Mouse (Mus musculus): Measurements from ENCODE around the gene Sphk2.
"Not testable (repeated sequence)": the region's sequence is repeated elsewhere in the genome, so short reads cannot be mapped to it uniquely, and the experiment has no call there.

Gene Sphk2

DNA sequence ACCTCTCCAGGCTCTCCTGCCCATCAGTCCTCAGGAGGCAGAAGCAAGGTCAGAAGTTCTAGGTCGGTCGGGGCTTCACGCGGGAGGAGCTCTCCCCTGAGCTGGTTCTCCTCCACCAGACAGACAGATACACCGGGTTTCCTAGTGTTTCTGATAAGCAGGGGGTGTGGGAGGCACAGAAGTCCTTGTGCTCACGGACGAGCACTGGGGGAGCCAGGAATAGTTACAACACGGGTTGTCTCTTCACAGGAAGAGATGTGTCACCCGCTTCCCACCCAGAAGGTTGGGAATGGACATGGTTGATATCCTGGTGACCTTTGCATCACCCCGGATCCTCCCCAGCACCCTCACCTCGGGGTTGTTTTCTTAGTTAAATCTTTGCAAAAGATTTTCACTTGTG lies 28.0 kb downstream of the Sphk2 start:
- no peak for DNase-seq

DNA sequence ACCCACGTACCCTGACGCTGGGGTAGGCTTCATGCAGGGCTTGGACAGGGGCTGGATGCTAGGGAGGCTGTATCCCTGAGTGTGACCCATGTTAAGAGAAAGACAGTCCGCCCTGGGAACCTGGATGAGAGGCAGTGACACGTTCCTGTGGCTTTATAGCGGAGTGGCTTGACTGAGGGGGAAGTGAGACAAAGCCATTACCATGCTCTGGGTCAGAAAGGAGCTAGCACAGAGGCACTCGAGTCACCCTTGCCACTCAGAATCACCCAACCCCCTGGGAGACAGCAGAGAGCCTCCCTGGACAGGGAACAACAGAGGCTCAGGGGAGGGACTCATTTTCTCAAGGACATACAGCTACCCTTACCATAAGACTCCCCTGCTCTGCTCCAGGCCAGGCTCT lies 28.7 kb downstream of the Sphk2 start:
- DNase-seq: no peak

DNA sequence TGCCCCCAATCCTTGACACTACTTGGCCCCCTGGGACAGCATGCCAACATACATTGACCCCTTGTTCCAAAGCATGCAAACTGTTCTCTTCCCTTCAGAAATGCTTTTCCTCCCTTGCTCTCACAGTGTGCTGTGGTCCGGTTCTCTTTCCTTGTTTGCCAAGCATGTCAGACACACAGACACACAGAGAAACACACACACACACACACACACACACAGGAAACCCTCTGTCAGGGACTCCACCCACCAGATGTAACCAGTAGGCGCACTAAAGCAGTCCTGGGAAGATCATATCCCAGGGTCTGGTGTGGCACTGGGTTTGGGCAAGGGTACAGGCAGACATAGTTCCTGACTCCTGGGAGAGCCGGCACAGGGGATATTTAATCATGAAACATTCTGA lies 31.0 kb downstream of the Sphk2 start:
- no peak for DNase-seq

DNA sequence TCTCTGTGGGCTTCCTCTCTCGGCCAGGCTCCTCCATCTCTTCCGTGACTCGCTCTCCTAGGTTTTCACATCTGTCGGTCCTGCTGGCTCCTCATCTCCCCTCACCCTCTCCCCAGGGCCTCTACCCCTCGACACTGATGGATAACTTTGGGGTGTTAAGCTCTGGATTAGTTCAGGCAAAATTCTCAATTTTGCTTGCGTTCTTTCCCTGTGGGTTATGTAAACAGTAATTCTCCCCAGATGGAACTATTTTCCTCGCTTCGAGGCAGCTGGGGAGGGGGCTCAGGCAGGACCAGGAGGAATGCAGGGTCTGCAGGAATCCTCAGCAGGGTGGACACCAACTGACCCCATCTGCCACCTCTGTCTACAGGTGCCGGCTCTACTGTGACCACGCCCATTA lies 32.0 kb downstream of the Sphk2 start:
- DNase-seq: no peak

DNA sequence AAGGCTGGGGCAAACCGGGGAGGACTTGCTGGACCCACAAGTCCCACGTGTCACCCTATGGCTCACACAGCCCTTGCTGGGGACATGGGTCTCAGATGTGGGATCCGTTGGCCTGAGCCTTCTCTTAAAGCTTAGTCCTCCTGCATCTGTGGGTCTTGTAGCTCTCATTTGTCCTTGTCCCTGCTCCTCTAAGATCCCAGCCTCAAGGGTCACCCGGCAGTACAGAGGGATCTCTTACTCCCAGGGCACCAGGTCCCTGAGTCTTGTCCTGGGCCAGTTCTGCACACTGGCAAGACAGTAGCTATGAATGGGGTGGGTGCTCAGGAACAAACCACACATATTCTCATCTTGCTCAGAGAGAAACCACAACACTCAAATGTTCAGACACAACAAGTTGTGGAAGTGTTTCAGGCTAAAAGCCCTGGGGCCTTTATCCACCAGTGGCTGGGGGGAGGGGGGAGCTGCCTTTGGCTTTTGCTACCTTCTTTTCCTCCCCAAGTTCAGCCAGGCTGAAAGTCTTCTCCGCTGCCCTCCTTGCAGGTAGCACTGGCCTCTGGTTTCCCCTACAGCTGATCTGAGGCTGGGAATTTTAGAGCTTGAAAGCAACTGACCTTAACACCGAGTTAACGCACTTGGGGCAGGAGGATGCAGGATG lies 34.3 kb downstream of the Sphk2 start, which contains the start of gene Ntn5:
TSS of gene Ntn5 (plus strand) at position 627 of the 655 bp plus-strand sequence.
- DNase-seq: no peak

DNA sequence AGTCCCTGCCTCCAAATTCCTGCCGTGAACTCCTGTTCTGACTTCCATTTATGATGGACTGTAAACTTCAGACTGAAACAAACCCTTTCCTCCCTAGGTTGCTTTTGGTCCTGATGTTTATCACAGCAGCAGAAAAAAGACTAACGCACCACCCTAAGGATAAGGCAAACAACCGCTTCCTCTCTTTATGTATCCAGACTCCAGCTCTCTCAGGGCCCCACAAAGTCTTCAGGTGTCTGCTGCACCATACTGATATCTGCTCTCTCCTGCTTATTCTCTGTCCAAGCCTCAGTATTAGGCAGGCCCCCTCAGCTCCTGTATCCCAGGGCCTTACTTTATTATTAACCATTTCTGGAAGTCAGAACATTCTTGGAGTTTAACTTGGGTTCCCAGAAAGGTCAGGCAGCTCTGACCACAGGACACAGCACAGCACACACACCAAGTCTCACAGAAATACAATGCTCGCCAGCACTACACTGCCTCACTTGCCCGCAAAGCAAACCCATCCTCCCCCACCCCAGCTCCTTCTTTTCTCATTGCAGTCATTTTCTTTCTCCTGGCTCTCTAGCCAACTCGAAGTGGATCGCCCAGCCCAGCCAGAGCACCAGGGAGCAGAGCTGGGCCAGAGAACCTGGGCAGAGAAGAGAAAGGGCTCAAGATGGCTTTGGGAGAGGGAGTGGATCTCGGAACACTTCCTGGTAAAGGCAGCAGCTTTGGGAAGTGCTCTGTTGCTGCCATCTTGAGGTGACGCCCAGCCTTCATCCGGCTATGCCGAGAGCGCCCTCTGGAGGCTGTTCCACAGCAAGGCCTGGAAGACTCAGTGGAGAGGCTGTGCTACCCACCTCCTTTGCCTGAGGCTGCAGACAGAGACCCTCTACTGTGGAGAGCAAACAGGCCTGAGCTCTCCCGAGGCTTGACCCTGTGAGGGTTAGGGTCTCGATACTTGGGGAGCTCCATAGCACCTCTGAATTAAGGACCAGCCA lies 35.4 kb downstream of the Sphk2 start:
- peak; percentile 81 to 83 for DNase-seq

DNA sequence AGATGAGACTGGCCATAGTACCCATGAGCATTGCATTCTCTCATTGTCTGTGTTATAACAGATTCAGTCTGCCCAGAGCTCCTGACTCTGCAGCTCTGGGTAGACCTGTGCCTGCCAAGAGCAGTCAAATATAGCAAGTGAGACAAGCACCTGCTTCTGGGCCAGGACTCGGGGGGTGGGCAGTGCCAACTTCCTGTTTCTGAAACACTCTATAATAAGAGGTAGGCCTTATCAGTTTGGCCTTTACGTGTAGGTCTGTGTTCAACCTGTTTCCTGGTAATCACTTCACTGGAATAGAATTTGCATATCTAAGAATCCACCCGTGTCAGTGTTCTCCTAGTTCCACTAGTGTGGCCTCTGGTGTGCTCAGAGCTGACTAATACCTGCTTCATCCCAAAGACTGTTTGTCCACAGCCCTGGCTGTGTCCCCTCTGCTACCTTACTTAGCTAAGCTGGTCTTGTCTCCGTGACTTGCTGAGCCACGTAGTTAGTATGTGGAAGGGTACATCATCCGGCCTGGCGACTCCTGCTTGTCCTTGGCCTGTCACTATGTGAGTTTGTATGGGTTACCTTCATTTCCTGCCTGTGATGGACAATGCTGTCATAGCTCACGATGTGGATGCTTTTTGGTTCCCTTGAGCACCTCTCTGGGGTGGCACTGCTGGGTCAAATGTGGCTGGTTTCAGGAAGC lies 36.6 kb downstream of the Sphk2 start:
- DNase-seq: no peak

DNA sequence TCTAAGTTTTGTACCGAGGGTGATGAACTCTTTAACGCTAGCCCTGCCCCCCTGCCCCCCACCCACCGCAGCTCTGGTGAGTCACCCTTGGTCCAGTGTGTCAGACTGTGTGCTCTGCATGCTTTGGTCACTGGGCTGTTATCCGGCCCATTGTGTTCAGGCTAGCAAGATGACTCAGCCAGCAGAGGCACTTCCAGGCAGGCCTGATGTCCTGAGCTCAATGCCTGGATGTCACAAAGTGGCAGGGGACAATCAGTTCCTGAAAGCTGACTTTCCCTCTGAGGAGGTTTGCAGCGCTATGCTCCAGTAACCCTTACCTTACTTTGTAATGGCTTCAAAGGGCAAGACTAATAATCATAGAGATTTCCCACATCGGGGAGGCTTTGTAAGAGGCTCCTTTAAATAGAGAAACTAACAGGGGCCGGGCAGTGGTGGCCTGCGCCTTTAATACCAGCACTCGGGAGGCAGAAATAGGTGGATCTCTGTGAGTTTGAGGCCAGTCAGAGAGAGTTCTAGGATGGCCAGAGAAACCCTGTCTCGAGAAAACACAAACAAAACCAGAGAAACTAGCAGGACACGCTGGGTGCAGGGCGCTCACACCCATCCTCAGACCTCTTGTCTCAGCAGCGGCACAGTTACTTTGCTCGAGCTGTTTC lies 37.7 kb downstream of the Sphk2 start:
- DNase-seq: no peak

DNA sequence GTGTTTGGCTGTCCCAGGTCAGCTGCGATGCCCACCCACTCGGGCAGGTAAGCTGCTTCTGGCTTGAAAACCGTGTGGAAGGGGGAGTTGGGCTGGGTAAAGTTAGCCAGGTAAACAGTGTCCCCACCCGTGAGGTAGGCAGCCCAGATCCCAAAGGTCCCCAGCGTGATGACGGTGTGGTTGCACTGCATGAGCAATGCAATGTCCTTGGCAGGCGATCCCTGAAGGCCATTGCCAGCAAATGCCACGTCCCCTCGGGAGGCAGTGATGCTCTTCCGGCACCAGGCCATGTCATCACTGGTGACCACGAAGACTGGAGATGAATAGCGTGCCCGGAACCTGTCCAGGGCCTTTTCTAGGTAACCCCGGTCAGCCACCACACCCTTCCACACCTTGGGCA lies 39.3 kb downstream of the Sphk2 start:
- no peak for DNase-seq

DNA sequence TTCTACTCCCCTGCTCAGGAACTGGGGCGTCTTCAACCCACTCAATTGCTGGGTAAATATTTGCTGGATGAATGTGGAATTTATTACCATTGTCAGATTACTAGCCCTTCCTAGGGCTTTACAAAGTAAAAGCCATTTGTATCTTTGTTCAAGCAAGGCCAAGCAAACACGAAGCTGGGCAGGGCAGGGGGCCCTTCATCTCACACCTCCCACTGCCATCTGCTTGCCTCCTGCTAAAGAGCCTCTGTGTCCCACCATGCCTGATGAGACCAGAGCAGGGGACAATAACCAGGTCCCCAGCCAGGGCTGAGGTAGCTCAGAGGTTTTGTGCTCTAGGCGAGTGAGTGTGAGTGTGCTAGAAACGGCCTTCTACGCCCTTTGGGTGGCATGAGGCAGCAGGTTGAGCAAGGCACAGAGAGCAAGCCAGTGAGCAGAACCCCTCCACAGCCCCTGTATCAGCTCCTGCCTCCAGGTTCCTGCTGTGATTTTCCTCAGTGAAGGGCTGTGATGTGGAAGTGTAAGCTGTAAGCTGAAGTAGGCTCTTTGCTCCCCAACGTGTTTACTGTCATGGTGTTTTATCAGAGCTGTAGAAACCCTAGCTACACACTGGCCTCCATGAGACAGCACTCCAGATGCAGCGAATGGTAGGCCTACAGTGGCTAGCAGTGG lies 40.0 kb downstream of the Sphk2 start:
- DNase-seq: no peak

DNA sequence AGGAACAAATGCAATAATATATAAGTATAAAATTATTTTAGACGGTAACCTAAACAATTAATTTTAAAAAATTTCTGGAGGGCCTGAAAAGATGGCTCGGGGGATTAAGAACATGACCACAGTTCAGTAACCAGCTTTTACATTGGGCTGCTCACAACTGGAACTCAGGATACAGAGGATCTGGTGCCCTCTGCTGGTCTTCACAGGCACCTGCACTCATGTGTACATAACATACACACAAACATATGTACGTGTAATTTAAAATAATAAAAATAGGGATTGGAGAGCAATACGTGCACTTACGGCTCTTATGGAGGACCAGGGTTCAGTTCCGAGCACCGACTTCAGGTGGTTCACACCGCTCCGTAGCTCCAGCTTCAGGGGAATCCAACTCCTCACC lies 48.9 kb downstream of the Sphk2 start:
- DNase-seq: no peak

DNA sequence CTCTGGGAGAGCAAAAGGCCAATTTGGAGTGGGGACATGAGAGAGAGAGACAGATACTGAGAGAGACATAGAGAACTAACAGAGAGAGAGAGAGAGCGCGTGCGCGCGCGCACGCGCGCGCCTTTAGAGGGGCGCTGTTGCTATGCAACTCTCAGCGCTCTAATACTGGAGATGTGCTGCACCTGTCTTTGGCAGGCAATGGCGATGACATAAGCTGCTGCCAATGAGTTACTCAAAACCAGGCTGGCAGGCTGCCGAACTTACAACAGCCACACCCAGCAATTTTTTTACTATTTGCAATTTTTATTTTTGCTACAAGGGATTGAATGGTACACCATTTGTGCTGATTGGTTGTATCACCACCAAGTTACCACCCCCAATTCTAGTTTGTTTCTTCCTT lies 50.0 kb downstream of the Sphk2 start:
- DNase-seq: no peak

DNA sequence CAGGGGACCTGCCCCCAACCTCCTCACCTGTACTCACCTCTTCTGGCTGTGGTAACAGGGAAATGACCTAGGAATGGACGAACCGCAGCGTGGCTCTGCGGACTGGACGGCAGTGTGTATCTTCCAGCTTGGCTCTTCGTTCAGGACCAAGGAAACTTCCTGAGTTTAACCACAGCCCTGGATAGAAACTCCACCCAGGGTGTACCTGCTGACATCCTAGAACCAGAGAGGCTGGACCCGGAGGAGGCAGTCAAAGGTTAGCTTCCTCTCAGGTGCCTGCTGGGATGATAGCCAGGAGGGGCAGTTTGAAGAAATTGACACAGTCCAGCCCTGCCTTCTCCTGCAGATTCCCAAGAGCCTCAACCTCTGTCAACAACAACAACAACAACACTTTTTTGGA lies 51.6 kb downstream of the Sphk2 start, which contains the start of gene Fut2:
TSS of gene Fut2 (minus strand) at position 234 of the 400 bp plus-strand sequence.
- DNase-seq: no peak

DNA sequence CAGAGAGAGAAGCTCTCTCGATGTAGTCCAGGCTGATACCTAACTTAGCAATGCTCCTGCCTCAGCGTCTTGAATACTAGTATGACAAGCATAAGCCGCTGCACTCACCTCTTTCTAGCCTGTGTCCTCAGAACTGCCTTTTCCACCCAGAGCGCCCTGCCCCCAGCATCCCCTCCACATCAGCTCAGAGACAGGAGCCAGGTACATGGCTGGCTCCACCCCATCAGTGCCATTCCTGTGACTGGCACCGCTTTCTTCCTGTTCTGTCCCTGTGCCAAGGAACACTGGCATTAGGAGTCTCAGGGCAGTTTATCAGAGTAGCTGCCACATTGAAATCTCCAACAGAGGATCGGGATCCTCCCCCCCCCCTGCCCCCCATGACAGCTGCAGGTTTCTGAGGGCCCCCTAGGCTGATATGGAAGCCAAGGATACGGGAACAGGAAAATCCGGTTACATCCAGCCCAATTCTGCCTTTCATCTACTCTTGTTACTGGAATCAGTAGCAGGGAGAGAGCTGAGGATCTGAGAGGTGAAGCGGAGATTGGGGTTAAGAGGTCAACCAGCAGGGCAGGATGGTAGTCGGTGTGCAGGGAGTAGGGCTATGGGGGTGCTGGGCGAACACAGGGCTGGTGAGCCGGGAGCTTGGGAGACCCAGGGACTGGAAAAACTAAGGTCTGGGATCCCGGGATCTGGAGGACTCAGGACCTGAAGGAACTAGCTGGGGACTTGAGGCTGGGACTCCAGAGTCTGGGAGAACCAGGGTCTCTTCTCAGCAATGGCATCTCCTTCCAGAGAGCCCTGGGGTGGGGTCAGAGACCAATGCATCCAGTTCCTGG lies 52.3 kb downstream of the Sphk2 start:
- DNase-seq: no peak

DNA sequence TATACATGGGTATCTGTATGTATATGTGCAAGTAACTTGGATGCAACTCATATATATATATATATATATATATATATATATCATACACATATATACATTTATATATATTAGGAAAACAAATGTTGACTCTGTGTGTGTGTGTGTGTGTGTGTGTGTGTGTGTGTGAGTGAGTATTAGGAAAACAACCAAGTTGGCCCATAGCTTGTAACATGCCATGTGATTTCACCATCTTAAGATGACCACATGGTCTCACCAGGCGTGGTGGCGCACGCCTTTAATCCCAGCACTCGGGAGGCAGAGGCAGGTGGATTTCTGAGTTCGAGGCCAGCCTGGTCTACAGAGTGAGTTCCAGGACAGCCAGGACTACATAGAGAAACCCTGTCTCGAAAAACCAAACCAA lies 56.1 kb downstream of the Sphk2 start:
- DNase-seq: not testable (repeated sequence)

DNA sequence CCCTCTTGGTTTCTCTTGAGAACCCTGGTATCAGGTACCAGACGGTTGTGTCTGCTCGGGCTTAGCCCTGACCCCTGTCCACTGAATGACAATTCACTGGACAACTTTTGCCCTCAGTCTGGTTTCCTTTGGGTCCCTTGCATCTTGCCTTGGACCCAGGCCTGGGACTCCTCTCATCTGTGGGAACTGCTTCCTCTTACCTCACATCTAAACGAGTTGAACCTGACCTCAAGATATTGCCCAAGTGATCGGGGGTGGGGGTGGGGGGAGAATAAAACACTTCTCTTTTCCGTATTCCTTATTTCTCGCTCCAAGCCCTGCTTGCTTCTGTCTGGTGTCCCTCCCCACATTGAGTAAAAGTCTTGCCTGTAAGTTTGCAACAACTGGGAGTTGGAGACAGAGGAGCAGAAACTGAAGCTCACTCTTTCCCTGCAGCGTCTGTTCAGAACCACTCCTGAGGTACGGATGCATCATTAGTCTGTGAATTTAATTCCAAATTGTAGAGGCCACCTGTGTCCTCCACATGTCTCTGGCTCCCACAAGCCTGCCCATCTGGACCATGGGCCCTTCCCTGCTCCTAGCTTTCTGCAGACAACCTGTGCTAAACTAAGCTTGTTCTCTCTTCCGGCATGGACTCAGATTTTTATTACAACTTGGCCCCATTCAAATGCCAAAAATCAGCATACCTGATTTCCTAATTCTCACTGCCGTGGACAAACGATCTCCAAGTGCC lies 56.9 kb downstream of the Sphk2 start:
- DNase-seq: no peak

All from thymus, postnatal 36 days (tissue).